Mouse (Mus musculus) limb, embryonic 15.5 days (tissue): ENCODE data around the gene Zfp553. TPM values are rescaled to one million over a fixed set of nuclear protein-coding genes. Genes with fewer than 3 reads are reported as not detected.
"Not testable (repeated sequence)": the region's sequence is repeated elsewhere in the genome, so short reads cannot be mapped to it uniquely, and the experiment has no call there.

ENCODE experiments used
- ATAC-seq: fragments of 200-750 bp; cut with Nextera tagmentation; 2 replicates; pipeline ENCODE4 v1.8.0; 2017; ENCODE audit warnings: low read depth, moderate TSS enrichment; ENCODE audit not compliant: insufficient number of reproducible peaks, low FRiP score, low TSS enrichment
- H3K27ac ChIP-seq: fragments of 300-500 bp; sonication (generic); 2 replicates; pipeline ENCODE4 v1.5.1; 2015; ENCODE audit warnings: moderate library complexity, mild to moderate bottlenecking, inconsistent platforms
- H3K27me3 ChIP-seq: fragments of 300-500 bp; sonication (generic); 2 replicates; pipeline ENCODE4 v1.6.1; 2015; ENCODE audit warnings: inconsistent platforms
- H3K36me3 ChIP-seq: fragments of 300-500 bp; sonication (generic); 2 replicates; pipeline ENCODE4 v1.6.1; 2015; ENCODE audit warnings: inconsistent platforms
- H3K4me1 ChIP-seq: fragments of 300-500 bp; sonication (generic); 2 replicates; pipeline ENCODE4 v1.6.1; 2015; ENCODE audit warnings: inconsistent platforms
- H3K4me2 ChIP-seq: fragments of 300-500 bp; sonication (generic); 2 replicates; pipeline ENCODE4 v1.6.1; 2015; ENCODE audit warnings: mild to moderate bottlenecking, inconsistent platforms
- H3K4me3 ChIP-seq: fragments of 300-500 bp; sonication (generic); 2 replicates; pipeline ENCODE4 v1.5.1; 2015; ENCODE audit warnings: mild to moderate bottlenecking, inconsistent platforms
- H3K9ac ChIP-seq: fragments of 300-500 bp; sonication (generic); 2 replicates; pipeline ENCODE4 v1.6.1; 2015; ENCODE audit warnings: inconsistent platforms
- H3K9me3 ChIP-seq: fragments of 300-500 bp; sonication (generic); 2 replicates; pipeline ENCODE4 v1.6.1; 2016; ENCODE audit warnings: inconsistent platforms
- WGBS: fragments of 180-500 bp; shearing (Covaris S2); methylation state at CpG from one replicate; pipeline ENCODE4 v1.1.7; 2015; 5-methylcytosine and 5-hydroxymethylcytosine counted together
- polyA plus RNA-seq: library from polyadenylated mRNA; unstranded; fragments of >200 nt; fragmentation: Nextera tagmentation; extraction: Ambion mirVana; gene quantifications from 2 replicates; pipeline ENCODE4 v1.2.1, GENCODE M21; 2015

Zfp553 gene
- polyA plus RNA-seq, 1 experiment from 2014 or later = 38.4 TPM

GRCm38 (mm10) chr7:127244658-127245510 lies 12.0 kb downstream of the Zfp553 start:
- 9% methylated on average over 28 of the region's 33 CpGs for WGBS
- H3K9me3 ChIP-seq = no peaks in the 10 kb centered on the region

GRCm38 (mm10) chr7:127250511-127250910 lies 17.6 kb downstream of the Zfp553 start:
- ATAC-seq, H3K4me3 ChIP-seq: not testable (repeated sequence)
- 90% methylated on average over 8 of the region's 8 CpGs for WGBS

More at GRCm38 (mm10) chr7:127244658-127245510, 12.0 kb downstream of the Zfp553 start:
- Histone ChIP-seq H3K36me3 (peaks cover 33% of the 10 kb centered on the region), H3K4me2 (peak overlapping the region; percentile 72), H3K4me3 (peak overlapping the region; percentile 89), H3K27me3 (no peaks in the 10 kb centered on the region), H3K4me1 (peaks cover 26% of the 10 kb centered on the region), H3K9ac (peak overlapping the region; percentile 96), H3K27ac (peak overlapping the region; percentile 95)
- ATAC-seq = peak; percentile 82

GRCm38 (mm10) chr7:127252414-127252813 lies 19.6 kb downstream of the Zfp553 start:
- H3K4me3 ChIP-seq = no peak overlapping the region
- no peaks in the 10 kb centered on the region for H3K9me3 ChIP-seq
- peaks cover 45% of the 10 kb centered on the region for H3K36me3 ChIP-seq
- WGBS = 91% methylated on average over 2 of the region's 2 CpGs
- peaks cover 12% of the 10 kb centered on the region for H3K4me1 ChIP-seq
- no peak for ATAC-seq
- no peaks in the 10 kb centered on the region for H3K27me3 ChIP-seq
- no peak overlapping the region for H3K27ac ChIP-seq
- H3K9ac ChIP-seq = no peak overlapping the region
- no peak overlapping the region for H3K4me2 ChIP-seq

More at GRCm38 (mm10) chr7:127250511-127250910, 17.6 kb downstream of the Zfp553 start:
- not testable (repeated sequence) for H3K4me2 ChIP-seq, H3K9ac ChIP-seq, H3K27me3 ChIP-seq, H3K27ac ChIP-seq, H3K9me3 ChIP-seq
- peaks cover 45% of the 10 kb centered on the region for H3K36me3 ChIP-seq
- H3K4me1 ChIP-seq = peaks cover 24% of the 10 kb centered on the region

- WGBS = 66% methylated on average over 6 of the region's 6 CpGs
- ATAC-seq = no peak
- peak overlapping the region; percentile 67; the same call in 1 of the 2 replicates for H3K9ac ChIP-seq
- peaks cover 38% of the 10 kb centered on the region for H3K36me3 ChIP-seq
- peak overlapping the region; percentile 60 for H3K4me3 ChIP-seq
- peaks cover 12% of the 10 kb centered on the region for H3K4me1 ChIP-seq
- peak overlapping the region; percentile 91 for H3K27ac ChIP-seq
- no peaks in the 10 kb centered on the region for H3K9me3 ChIP-seq
- no peaks in the 10 kb centered on the region for H3K27me3 ChIP-seq
- peak overlapping the region; percentile 95 for H3K4me2 ChIP-seq
These were observed 20.5 kb downstream of the Zfp553 start for GRCm38 (mm10) chr7:127253341-127253740.

- Histone ChIP-seq H3K9ac (peak overlapping the region; percentile 67), H3K9me3 (no peaks in the 10 kb centered on the region), H3K4me1 (peaks cover 14% of the 10 kb centered on the region), H3K36me3 (peaks cover 33% of the 10 kb centered on the region), H3K27ac (peak overlapping the region; percentile 91), H3K4me3 (peak overlapping the region; percentile 60), H3K4me2 (peak overlapping the region; percentile 95), H3K27me3 (no peaks in the 10 kb centered on the region)
- peak; percentile 90 for ATAC-seq
- under 1% methylated on average over 135 of the region's 136 CpGs for WGBS
These were observed 21.2 kb downstream of the Zfp553 start for GRCm38 (mm10) chr7:127253821-127254769.

GRCm38 (mm10) chr7:127255008-127255407 lies 22.1 kb downstream of the Zfp553 start:
- no peak for ATAC-seq
- H3K27ac ChIP-seq = peak overlapping the region; percentile 91
- H3K36me3 ChIP-seq = peaks cover 24% of the 10 kb centered on the region
- no peaks in the 10 kb centered on the region for H3K9me3 ChIP-seq
- no peak overlapping the region for H3K9ac ChIP-seq
- H3K4me2 ChIP-seq = peak overlapping the region; percentile 95
- peak overlapping the region; percentile 60 for H3K4me3 ChIP-seq
- no peaks in the 10 kb centered on the region for H3K27me3 ChIP-seq
- 20% methylated on average over 4 of the region's 4 CpGs for WGBS
- peaks cover 22% of the 10 kb centered on the region for H3K4me1 ChIP-seq

- no peaks in the 10 kb centered on the region for H3K9me3 ChIP-seq
- WGBS = 90% methylated on average over 2 of the region's 2 CpGs
- no peak overlapping the region for H3K4me2 ChIP-seq
- peaks cover 24% of the 10 kb centered on the region for H3K4me1 ChIP-seq
- H3K4me3 ChIP-seq = no peak overlapping the region
- no peak overlapping the region for H3K27ac ChIP-seq
- peaks cover 19% of the 10 kb centered on the region for H3K36me3 ChIP-seq
- H3K9ac ChIP-seq = no peak overlapping the region
- ATAC-seq = no peak
- H3K27me3 ChIP-seq = no peaks in the 10 kb centered on the region
These were observed 23.1 kb downstream of the Zfp553 start for GRCm38 (mm10) chr7:127255965-127256364.

GRCm38 (mm10) chr7:127256518-127256917 lies 23.7 kb downstream of the Zfp553 start:
- ATAC-seq = no peak
- H3K4me2 ChIP-seq = no peak overlapping the region
- H3K27ac ChIP-seq = no peak overlapping the region

GRCm38 (mm10) chr7:127259186-127259905 lies 26.5 kb downstream of the Zfp553 start:
- no peak for ATAC-seq
- H3K9ac ChIP-seq = no peak overlapping the region

More at GRCm38 (mm10) chr7:127256518-127256917, 23.7 kb downstream of the Zfp553 start:
- Histone ChIP-seq H3K27me3 (no peaks in the 10 kb centered on the region), H3K9ac (no peak overlapping the region), H3K4me3 (no peak overlapping the region), H3K36me3 (peaks cover 16% of the 10 kb centered on the region), H3K4me1 (peaks cover 29% of the 10 kb centered on the region), H3K9me3 (no peaks in the 10 kb centered on the region)
- WGBS = 90% methylated on average over 5 of the region's 5 CpGs

GRCm38 (mm10) chr7:127260309-127261111 lies 27.6 kb downstream of the Zfp553 start, which contains the start of gene Dctpp1:
Gene Dctpp1, minus strand, starts transcription at chr7:127260709.
- ATAC-seq = peak; percentile 98
- H3K4me2 ChIP-seq = peak within 1 kb of the TSS; percentile 73
- peak within 1 kb of the TSS; percentile 60 for H3K4me3 ChIP-seq
- no peaks in the 10 kb centered on the region for H3K9me3 ChIP-seq
- peaks cover 14% of the 10 kb centered on the region for H3K36me3 ChIP-seq
- peak within 1 kb of the TSS; percentile 71 for H3K9ac ChIP-seq
- peaks cover 17% of the 10 kb centered on the region for H3K4me1 ChIP-seq
- peak within 1 kb of the TSS; percentile 8; the same call in 1 of the 2 replicates for H3K27ac ChIP-seq
- no peaks in the 10 kb centered on the region for H3K27me3 ChIP-seq
- under 1% methylated on average over 50 of the region's 50 CpGs for WGBS

More at GRCm38 (mm10) chr7:127259186-127259905, 26.5 kb downstream of the Zfp553 start:
- no peaks in the 10 kb centered on the region for H3K27me3 ChIP-seq
- H3K27ac ChIP-seq = no peak overlapping the region
- peaks cover 25% of the 10 kb centered on the region for H3K4me1 ChIP-seq
- H3K4me3 ChIP-seq = peak overlapping the region; percentile 60
- peaks cover 14% of the 10 kb centered on the region for H3K36me3 ChIP-seq
- WGBS = 65% methylated on average over 8 of the region's 8 CpGs
- H3K4me2 ChIP-seq = peak overlapping the region; percentile 73
- H3K9me3 ChIP-seq = no peaks in the 10 kb centered on the region
